Mouse (Mus musculus): ENCODE measurements around the gene H2afv. TPM values are rescaled to one million over a fixed set of nuclear protein-coding genes. Genes with fewer than 3 reads are reported as not detected.

H2afv gene
- polyA plus RNA-seq (2012; rRNA removed): 39.1 and 51.4 TPM in 2 replicates

- peak within 1 kb of the TSS; percentile 96 for H3K4me3 ChIP-seq (replicated peaks; ENCODE audit: extremely low read depth, low read depth, low read length)
- DNase-seq: peak; percentile 99
- WGBS: under 1% methylated on average over 79 of the region's 80 CpGs
- peaks cover 6% of the 10 kb centered on the region; the same call in 1 of the 2 replicates for H3K4me1 ChIP-seq (ENCODE audit: control insufficient read depth, insufficient read depth, low read length)
- TF ChIP-seq POLR2A (IDR thresholded peaks at IDR 0.05; ENCODE audit: borderline replicate concordance, extremely low read depth, low read depth, low read length) (peak; percentile 44; the same call in 1 of the 2 replicates), CTCF (IDR thresholded peaks at IDR 0.05; ENCODE audit: insufficient read depth, low read length) (no peak)
Measured at GRCm38 (mm10) chr11:6444077-6444853, at the start of gene H2afv. TSS of gene H2afv (minus strand) at chr11:6444443.

DNA sequence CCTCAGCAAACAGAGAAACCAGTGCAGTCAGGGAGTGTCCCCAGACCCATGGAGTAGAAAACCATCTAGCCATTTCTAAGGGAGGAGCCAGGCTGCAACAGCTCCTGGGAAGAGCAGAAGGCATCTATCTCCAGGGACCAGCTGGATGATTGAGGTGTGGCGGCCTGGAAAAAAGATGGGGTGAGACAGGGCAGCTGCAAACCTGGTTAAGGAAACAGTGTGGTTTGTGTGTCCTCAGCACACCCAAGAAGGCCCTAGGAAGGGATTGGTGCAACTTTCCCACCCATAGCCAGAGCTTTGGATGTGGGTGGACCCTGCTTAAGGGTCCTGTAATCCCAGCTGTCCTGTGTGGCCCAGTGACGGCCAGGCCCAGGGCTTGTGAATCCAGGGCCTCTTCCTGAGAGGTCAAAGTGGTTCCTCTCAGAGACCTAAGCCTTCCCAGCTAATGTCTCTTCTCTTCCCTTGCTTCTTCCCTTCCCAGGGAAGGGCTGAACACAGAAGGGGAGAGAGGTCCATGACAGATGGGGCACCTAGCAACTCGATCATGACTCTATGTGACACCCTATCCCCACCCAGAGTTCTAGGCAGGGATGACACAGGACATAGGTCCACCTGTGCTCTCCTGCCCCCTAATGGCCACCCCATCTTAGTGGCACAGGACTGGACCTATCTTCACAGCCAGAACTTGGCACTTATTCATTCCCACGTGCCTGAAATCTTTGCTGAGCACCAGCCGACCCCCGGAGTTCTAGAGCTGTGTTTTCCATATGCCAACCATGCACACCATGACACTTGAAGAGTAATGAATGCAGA, 45.7 kb upstream of the H2afv start:
- H3K4me1 ChIP-seq (ENCODE audit: control insufficient read depth, insufficient read depth, low read length): no peaks in the 10 kb centered on the region
- WGBS: 33% methylated on average over 6 of the region's 6 CpGs
- DNase-seq: peak; percentile 34
- TF ChIP-seq CTCF (IDR thresholded peaks at IDR 0.05; ENCODE audit: insufficient read depth, low read length) (peak; percentile 76), POLR2A (IDR thresholded peaks at IDR 0.05; ENCODE audit: borderline replicate concordance, extremely low read depth, low read depth, low read length) (no peak)
- H3K4me3 ChIP-seq (replicated peaks; ENCODE audit: extremely low read depth, low read depth, low read length): no peak overlapping the region

GRCm38 (mm10) chr11:6489257-6489656, 45.0 kb upstream of the H2afv start:
- WGBS: 89% methylated on average over 7 of the region's 7 CpGs
- H3K4me1 ChIP-seq (ENCODE audit: control insufficient read depth, insufficient read depth, low read length): no peaks in the 10 kb centered on the region
- no peak for TF ChIP-seq POLR2A (IDR thresholded peaks at IDR 0.05; ENCODE audit: borderline replicate concordance, extremely low read depth, low read depth, low read length)
- TF ChIP-seq CTCF (IDR thresholded peaks at IDR 0.05; ENCODE audit: insufficient read depth, low read length): no peak
- no peak overlapping the region for H3K4me3 ChIP-seq (replicated peaks; ENCODE audit: extremely low read depth, low read depth, low read length)
- DNase-seq: no peak

DNA sequence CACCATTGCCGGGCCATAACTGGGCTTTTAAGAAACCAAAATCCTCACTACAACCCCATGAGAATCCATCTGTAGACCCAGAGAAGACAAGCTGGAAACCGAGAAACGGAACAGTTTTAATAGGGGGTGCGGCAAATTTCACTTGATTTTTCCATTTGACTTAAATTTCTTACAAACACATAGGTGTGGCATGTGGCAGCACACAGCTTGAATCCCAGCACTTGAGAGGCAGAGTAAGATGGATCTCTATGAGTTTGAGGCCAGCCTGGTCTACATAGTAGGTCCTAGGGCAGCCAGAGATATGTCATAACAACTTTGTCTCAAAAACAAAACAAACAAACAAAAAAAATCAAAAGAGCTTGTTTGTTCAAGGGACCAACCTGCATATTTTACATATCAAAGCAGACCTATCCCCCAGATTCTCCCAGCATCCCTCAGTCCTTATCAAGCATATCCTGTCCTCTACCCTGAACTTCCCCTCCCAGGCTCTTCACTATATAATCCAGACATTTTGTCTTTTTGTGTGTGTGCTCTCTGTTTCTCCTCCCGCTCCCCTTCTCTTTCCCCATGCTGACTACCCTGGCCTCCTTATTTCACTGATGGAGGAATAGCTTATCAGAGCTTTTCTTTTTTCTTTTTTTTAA, 43.9 kb upstream of the H2afv start:
- no peak for DNase-seq
- Histone ChIP-seq H3K4me3 (replicated peaks; ENCODE audit: extremely low read depth, low read depth, low read length) (no peak overlapping the region), H3K4me1 (ENCODE audit: control insufficient read depth, insufficient read depth, low read length) (no peaks in the 10 kb centered on the region)
- TF ChIP-seq CTCF (IDR thresholded peaks at IDR 0.05; ENCODE audit: insufficient read depth, low read length) (no peak), POLR2A (IDR thresholded peaks at IDR 0.05; ENCODE audit: borderline replicate concordance, extremely low read depth, low read depth, low read length) (no peak)
- 98% methylated on average over 5 of the region's 5 CpGs for WGBS

GRCm38 (mm10) chr11:6487496-6487895, 43.3 kb upstream of the H2afv start:
- WGBS: 30% methylated on average over 7 of the region's 7 CpGs
- TF ChIP-seq CTCF (IDR thresholded peaks at IDR 0.05; ENCODE audit: insufficient read depth, low read length) (no peak), POLR2A (IDR thresholded peaks at IDR 0.05; ENCODE audit: borderline replicate concordance, extremely low read depth, low read depth, low read length) (no peak)
- DNase-seq: no peak
- Histone ChIP-seq H3K4me3 (replicated peaks; ENCODE audit: extremely low read depth, low read depth, low read length) (no peak overlapping the region), H3K4me1 (ENCODE audit: control insufficient read depth, insufficient read depth, low read length) (no peaks in the 10 kb centered on the region)

- no peaks in the 10 kb centered on the region for H3K4me1 ChIP-seq (ENCODE audit: control insufficient read depth, insufficient read depth, low read length)
- 70% methylated on average over 6 of the region's 6 CpGs for WGBS
- DNase-seq: no peak
- TF ChIP-seq POLR2A (IDR thresholded peaks at IDR 0.05; ENCODE audit: borderline replicate concordance, extremely low read depth, low read depth, low read length) (no peak), CTCF (IDR thresholded peaks at IDR 0.05; ENCODE audit: insufficient read depth, low read length) (no peak)
- H3K4me3 ChIP-seq (replicated peaks; ENCODE audit: extremely low read depth, low read depth, low read length): no peak overlapping the region
Measured at GRCm38 (mm10) chr11:6486916-6487315, 42.7 kb upstream of the H2afv start.

DNA sequence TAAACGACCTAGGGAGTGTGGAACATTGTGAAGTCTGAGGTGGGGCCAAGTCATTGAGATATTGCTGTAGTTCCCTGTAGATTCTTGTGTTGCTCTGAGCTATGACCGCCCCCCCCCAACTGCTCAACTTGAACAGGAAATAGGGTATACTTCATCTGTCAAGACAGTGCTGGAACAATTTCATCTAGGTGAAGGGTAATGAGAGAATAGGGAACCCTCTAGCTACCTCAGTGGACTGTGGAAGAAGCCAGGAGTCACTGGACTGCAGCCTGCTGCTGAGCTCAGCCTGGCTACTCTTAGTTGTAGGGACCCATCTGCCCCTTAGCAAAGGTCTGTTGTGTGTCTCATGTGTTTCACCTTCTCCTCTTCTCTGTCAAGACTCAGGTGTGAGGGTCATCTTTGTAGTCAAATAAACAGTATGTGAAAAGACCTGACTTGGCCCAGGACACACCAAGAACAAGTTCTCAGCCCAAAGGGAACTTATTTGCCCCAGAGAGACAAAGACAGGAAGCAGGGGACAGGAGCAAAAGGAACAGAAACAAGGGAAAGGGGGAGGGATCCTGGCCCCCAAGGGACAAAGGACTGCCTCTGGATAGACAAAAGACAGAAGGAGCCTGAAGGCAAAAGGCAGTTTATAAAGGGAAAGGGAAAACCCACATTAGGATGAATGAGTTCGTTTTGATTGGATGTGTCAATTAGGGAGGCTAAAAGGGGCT, 40.2 kb upstream of the H2afv start:
- 42% methylated on average over 3 of the region's 3 CpGs for WGBS
- TF ChIP-seq CTCF (IDR thresholded peaks at IDR 0.05; ENCODE audit: insufficient read depth, low read length) (no peak), POLR2A (IDR thresholded peaks at IDR 0.05; ENCODE audit: borderline replicate concordance, extremely low read depth, low read depth, low read length) (no peak)
- Histone ChIP-seq H3K4me3 (replicated peaks; ENCODE audit: extremely low read depth, low read depth, low read length) (no peak overlapping the region), H3K4me1 (ENCODE audit: control insufficient read depth, insufficient read depth, low read length) (no peaks in the 10 kb centered on the region)
- DNase-seq: no peak

- DNase-seq: no peak
- 92% methylated on average over 2 of the region's 2 CpGs for WGBS
- no peak overlapping the region for H3K4me3 ChIP-seq (replicated peaks; ENCODE audit: extremely low read depth, low read depth, low read length)
- TF ChIP-seq POLR2A (IDR thresholded peaks at IDR 0.05; ENCODE audit: borderline replicate concordance, extremely low read depth, low read depth, low read length): no peak
- TF ChIP-seq CTCF (IDR thresholded peaks at IDR 0.05; ENCODE audit: insufficient read depth, low read length): no peak
- H3K4me1 ChIP-seq (ENCODE audit: control insufficient read depth, insufficient read depth, low read length): no peaks in the 10 kb centered on the region
Measured at GRCm38 (mm10) chr11:6483103-6483502, 38.9 kb upstream of the H2afv start.
